Mouse (Mus musculus): ENCODE results near the gene Hfe. TPM values are rescaled to one million over a fixed set of nuclear protein-coding genes. Genes with fewer than 3 reads are reported as not detected.

The Hfe gene
- 1.8 and 1.9 TPM in 2 replicates for polyA plus RNA-seq (2012; rRNA removed)

GRCm38 (mm10) chr13:23710374-23711089, at the start of gene Hfe:
Gene Hfe, minus strand, starts transcription at chr13:23710854.

DNA sequence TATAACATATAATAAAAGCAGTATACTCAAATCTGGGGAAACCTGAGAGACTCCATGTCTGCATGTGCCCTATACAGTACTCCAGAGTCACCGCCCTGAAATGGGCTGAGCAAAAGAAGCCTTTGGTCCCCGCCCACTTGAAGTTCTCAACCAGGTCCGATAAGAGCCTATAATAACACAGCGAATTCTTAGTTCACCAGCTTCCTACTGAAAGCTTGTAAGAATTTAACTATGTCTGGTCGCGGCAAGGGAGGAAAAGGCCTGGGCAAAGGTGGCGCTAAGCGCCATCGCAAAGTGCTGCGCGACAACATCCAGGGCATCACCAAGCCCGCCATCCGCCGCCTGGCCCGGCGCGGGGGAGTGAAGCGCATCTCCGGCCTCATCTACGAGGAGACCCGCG, 46.1 kb upstream of the Hfe start, which contains the start of gene Hist1h4b:
Gene Hist1h4b (plus strand): TSS at position 224 of the 400 bp plus-strand sequence.

DNA sequence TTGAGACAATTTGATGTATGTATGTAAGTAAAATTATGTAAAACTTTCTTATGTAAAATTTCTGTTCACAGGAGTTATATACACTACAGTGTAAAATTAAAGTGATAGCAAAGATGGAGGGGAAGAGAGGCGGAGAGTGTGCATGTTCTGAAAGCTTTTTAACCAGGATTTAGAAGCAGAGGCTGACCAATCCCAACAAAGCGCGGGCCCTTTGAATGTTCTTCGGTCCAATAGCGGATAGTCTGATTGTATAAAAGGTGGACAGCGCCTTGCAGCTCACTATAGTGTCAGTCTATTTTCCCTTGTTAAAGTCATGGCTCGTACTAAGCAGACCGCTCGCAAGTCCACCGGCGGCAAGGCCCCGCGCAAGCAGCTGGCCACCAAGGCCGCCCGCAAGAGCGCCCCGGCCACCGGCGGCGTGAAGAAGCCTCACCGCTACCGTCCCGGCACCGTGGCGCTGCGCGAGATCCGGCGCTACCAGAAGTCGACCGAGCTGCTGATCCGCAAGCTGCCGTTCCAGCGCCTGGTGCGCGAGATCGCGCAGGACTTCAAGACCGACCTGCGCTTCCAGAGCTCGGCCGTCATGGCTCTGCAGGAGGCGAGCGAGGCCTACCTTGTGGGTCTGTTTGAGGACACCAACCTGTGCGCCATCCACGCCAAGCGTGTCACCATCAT, 41.5 kb upstream of the Hfe start, which contains the start of gene Hist1h3b:
Gene Hist1h3b (plus strand): TSS at position 201 of the 675 bp plus-strand sequence.

GRCm38 (mm10) chr13:23750839-23751477, 40.3 kb upstream of the Hfe start, which contains the start of gene Hist1h2ab:
Gene Hist1h2ab, plus strand, starts transcription at chr13:23751126.

DNA sequence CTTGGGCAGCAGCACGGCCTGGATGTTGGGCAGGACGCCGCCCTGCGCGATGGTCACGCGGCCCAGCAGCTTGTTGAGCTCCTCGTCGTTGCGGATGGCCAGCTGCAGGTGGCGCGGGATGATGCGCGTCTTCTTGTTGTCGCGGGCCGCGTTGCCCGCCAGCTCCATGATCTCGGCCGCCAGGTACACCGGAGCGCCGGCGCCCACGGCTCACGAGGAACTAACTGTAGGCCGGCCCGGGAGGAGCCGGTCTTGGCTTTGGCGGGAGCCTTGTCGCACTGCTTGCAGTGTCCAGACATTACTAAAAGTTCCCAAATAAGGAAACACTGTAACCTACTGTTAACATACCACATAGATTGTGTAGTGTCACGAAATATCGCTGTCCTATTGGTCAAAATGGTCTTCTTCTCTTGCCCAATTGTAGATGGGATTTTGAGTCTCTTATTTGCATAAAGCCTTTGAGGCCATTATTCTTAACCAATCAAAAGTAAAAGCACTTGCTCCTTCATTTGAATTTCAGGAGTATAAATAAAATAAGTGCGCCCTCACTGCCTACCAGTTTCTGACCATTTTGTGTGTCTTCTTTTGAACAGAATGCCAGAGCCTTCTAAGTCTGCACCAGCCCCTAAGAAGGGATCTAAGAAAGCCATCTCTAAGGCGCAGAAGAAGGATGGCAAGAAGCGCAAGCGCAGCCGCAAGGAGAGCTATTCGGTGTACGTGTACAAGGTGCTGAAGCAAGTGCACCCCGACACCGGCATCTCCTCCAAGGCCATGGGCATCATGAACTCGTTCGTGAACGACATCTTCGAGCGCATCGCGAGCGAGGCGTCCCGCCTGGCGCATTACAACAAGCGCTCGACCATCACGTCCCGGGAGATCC, 35.8 kb upstream of the Hfe start, which contains the start of gene Hist1h2bb:
Gene Hist1h2bb (plus strand): TSS at position 534 of the 880 bp plus-strand sequence.

GRCm38 (mm10) chr13:23745381-23746161, 34.9 kb upstream of the Hfe start, which contains the start of gene Hist1h3c:
Gene Hist1h3c, minus strand, starts transcription at chr13:23745602.

DNA sequence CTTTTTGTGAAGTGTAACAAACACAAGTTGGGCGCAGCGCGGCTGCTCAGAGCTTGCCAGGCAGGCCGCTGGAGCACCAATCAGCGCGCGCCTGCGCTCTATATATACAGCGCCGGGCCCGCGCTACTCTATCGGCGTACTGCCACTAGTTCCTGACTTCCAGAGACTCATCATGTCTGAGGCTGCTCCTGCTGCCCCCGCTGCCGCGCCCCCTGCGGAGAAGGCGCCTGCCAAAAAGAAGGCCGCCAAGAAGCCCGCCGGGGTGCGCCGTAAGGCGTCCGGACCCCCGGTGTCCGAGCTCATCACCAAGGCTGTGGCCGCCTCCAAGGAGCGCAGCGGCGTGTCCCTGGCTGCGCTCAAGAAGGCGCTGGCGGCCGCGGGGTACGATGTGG, 28.0 kb upstream of the Hfe start, which contains the start of gene Hist1h1c:
Gene Hist1h1c (plus strand): TSS at position 132 of the 392 bp plus-strand sequence.

GRCm38 (mm10) chr13:23698300-23698693, 12.4 kb downstream of the Hfe start, which contains the start of gene Hist1h4c:
Gene Hist1h4c, minus strand, starts transcription at chr13:23698454.

GRCm38 (mm10) chr13:23695514-23695913, 15.1 kb downstream of the Hfe start, which contains the start of gene Hist1h1t:
Gene Hist1h1t, plus strand, starts transcription at chr13:23695814.

DNA sequence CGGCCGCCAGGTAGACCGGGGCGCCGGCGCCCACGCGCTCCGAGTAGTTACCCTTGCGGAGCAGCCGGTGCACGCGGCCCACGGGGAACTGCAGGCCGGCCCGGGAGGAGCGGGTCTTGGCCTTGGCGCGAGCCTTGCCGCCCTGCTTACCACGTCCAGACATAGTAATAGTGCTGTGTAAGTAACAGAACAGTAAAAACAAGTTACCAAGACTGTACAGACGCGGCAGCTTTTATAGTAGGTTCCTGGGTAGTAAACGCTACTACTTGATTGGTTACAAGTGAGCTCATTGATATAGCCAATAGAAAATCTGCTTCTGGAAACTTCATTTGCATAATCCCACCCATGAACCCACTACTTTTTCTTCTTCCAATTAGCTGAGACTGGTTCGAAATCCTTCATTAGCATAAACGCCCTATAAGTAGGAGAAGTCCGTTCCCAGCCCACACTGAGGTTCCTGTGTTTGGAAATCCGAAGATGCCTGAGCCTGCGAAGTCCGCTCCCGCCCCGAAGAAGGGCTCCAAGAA, 26.8 kb downstream of the Hfe start, which contains the start of the genes Hist1h2ac and Hist1h2bc:
Gene Hist1h2ac (minus strand): TSS at position 194 of the 527 bp plus-strand sequence.
Gene Hist1h2bc (plus strand): TSS at position 445 of the 527 bp plus-strand sequence.

Other genes with a start within 250 kb of the Hfe start
- gene Btn1a1, start 245.0 kb downstream of the Hfe start, polyA plus RNA-seq (2012; rRNA removed), result 0.07 and 0.31 TPM in 2 replicates
- gene Btn2a2, start 222.0 kb downstream of the Hfe start, polyA plus RNA-seq (2012; rRNA removed), result 0.34 and 0.82 TPM in 2 replicates
- gene Hist1h4h, start 179.8 kb downstream of the Hfe start, polyA plus RNA-seq (2012; rRNA removed), result 21.7 and 31.0 TPM in 2 replicates
- gene Hist1h2af, start 176.9 kb downstream of the Hfe start, polyA plus RNA-seq (2012; rRNA removed), result 189 and 273 TPM in 2 replicates
- gene Hist1h3g, start 175.4 kb downstream of the Hfe start, polyA plus RNA-seq (2012; rRNA removed), result 38.6 and 41.4 TPM in 2 replicates
- 3.2 and 6.3 TPM in 2 replicates for gene Hist1h2bh, start 167.5 kb downstream of the Hfe start, polyA plus RNA-seq (2012; rRNA removed)
- gene Hist1h3f, start 166.8 kb downstream of the Hfe start, polyA plus RNA-seq (2012; rRNA removed), result 5.1 and 6.2 TPM in 2 replicates
- 19.4 and 22.4 TPM in 2 replicates for gene Hist1h4f, start 159.2 kb downstream of the Hfe start, polyA plus RNA-seq (2012; rRNA removed)
- gene Hist1h1d, start 157.6 kb downstream of the Hfe start, polyA plus RNA-seq (2012; rRNA removed), result 0.65 and 1.3 TPM in 2 replicates
- 41.5 and 49.2 TPM in 2 replicates for gene Hist1h3e, start 148.5 kb downstream of the Hfe start, polyA plus RNA-seq (2012; rRNA removed)
- gene Hist1h2ae, start 139.6 kb downstream of the Hfe start, polyA plus RNA-seq (2012; rRNA removed), result 17.0 and 26.2 TPM in 2 replicates
- gene Hist1h2bg, start 139.5 kb downstream of the Hfe start, polyA plus RNA-seq (2012; rRNA removed), result 14.7 and 42.2 TPM in 2 replicates
- 8.0 and 18.9 TPM in 2 replicates for gene Hist1h2bf, start 136.7 kb downstream of the Hfe start, polyA plus RNA-seq (2012; rRNA removed)
- 2.4 and 8.0 TPM in 2 replicates for gene Hist1h2ad, start 136.5 kb downstream of the Hfe start, polyA plus RNA-seq (2012; rRNA removed)
- gene Hist1h3d, start 135.1 kb downstream of the Hfe start, polyA plus RNA-seq (2012; rRNA removed), result 21.2 and 34.9 TPM in 2 replicates
- 10.3 and 11.7 TPM in 2 replicates for gene Hist1h4d, start 129.3 kb downstream of the Hfe start, polyA plus RNA-seq (2012; rRNA removed)
- 1.9 and 4.2 TPM in 2 replicates for gene Hist1h2be, start 89.7 kb downstream of the Hfe start, polyA plus RNA-seq (2012; rRNA removed)
- 11.1 and 13.7 TPM in 2 replicates for gene Hist1h1e, start 88.3 kb downstream of the Hfe start, polyA plus RNA-seq (2012; rRNA removed)
- 1.2 and 2.0 TPM in 2 replicates for gene Hist1h2ac, start 26.9 kb downstream of the Hfe start, polyA plus RNA-seq (2012; rRNA removed)
- 17.0 and 27.2 TPM in 2 replicates for gene Hist1h2bc, start 26.7 kb downstream of the Hfe start, polyA plus RNA-seq (2012; rRNA removed)
- gene Hist1h1t, start 15.0 kb downstream of the Hfe start, polyA plus RNA-seq (2012; rRNA removed), result 0.11 and 0.17 TPM in 2 replicates
- 7.5 and 10.3 TPM in 2 replicates for gene Hist1h4c, start 12.4 kb downstream of the Hfe start, polyA plus RNA-seq (2012; rRNA removed)
- gene Hist1h1c, start 28.0 kb upstream of the Hfe start, polyA plus RNA-seq (2012; rRNA removed), result 13.2 and 15.1 TPM in 2 replicates
- 51.1 and 52.4 TPM in 2 replicates for gene Hist1h3c, start 34.7 kb upstream of the Hfe start, polyA plus RNA-seq (2012; rRNA removed)
- gene Hist1h2bb, start 35.9 kb upstream of the Hfe start, polyA plus RNA-seq (2012; rRNA removed), result 6.3 and 16.8 TPM in 2 replicates
- gene Hist1h2ab, start 40.3 kb upstream of the Hfe start, polyA plus RNA-seq (2012; rRNA removed), result 44.2 and 53.2 TPM in 2 replicates
- 52.8 and 64.6 TPM in 2 replicates for gene Hist1h3b, start 41.4 kb upstream of the Hfe start, polyA plus RNA-seq (2012; rRNA removed)
- gene Hist1h4b, start 46.2 kb upstream of the Hfe start, polyA plus RNA-seq (2012; rRNA removed), result 29.2 and 64.2 TPM in 2 replicates
- gene Hist1h4a, start 50.4 kb upstream of the Hfe start, polyA plus RNA-seq (2012; rRNA removed), result 7.3 and 15.7 TPM in 2 replicates
- gene Hist1h3a, start 51.5 kb upstream of the Hfe start, polyA plus RNA-seq (2012; rRNA removed), result 31.4 and 33.8 TPM in 2 replicates
- 9.1 and 22.2 TPM in 2 replicates for gene Hist1h1a, start 52.8 kb upstream of the Hfe start, polyA plus RNA-seq (2012; rRNA removed)
- gene Trim38, start 59.1 kb upstream of the Hfe start, polyA plus RNA-seq (2012; rRNA removed), result not detected in 2 replicates
- gene Slc17a2, start 96.1 kb upstream of the Hfe start, polyA plus RNA-seq (2012; rRNA removed), result 0.01 and 0.04 TPM in 2 replicates
- 0.06 and 0.08 TPM in 2 replicates for gene Slc17a3, start 128.6 kb upstream of the Hfe start, polyA plus RNA-seq (2012; rRNA removed)
- 0.02 TPM in 1 of 2 replicates, not detected in the other for gene Slc17a1, start 156.9 kb upstream of the Hfe start, polyA plus RNA-seq (2012; rRNA removed)
- gene Slc17a4, start 204.2 kb upstream of the Hfe start, polyA plus RNA-seq (2012; rRNA removed), result 0.05 and 0.10 TPM in 2 replicates
- not detected in 2 replicates for gene Hist1h2ba, start 223.3 kb upstream of the Hfe start, polyA plus RNA-seq (2012; rRNA removed)
- not detected in 2 replicates for gene Hist1h2aa, start 223.6 kb upstream of the Hfe start, polyA plus RNA-seq (2012; rRNA removed)

All from central nervous system, embryonic 11.5 days (tissue).